Mouse (Mus musculus) left cerebral cortex, adult 2 months (tissue): ENCODE results near the gene Cmip. TPM values are rescaled to one million over a fixed set of nuclear protein-coding genes. Genes with fewer than 3 reads are reported as not detected.
"Not testable (repeated sequence)": the region's sequence is repeated elsewhere in the genome, so short reads cannot be mapped to it uniquely, and the experiment has no call there.

Source experiments
- DNase-seq, 2 experiments: peaks; one replicate each; pipeline ENCODE4 v3.0.0; 2021 to 2022; ENCODE audit warnings: low spot score in 2 of 2, mixed read lengths in 1 of 2; ENCODE audit errors: extremely low spot score in 1 of 2
- H3K27ac ChIP-seq: fragments of 200-600 bp; 2 replicates; pipeline ENCODE4 v1.8.1; 2022
- H3K4me3 ChIP-seq: fragments of 200-600 bp; 2 replicates; pipeline ENCODE4 v1.8.1; 2022
- CTCF ChIP-seq: fragments of 200-600 bp; IDR thresholded peaks from 2 replicates; pipeline ENCODE4 v1.8.1; 2022; ENCODE audit warnings: antibody characterized with exemption, mild to moderate bottlenecking, moderate library complexity
- intact Hi-C: fragments of 180-260 bp; cut with DNase I; formaldehyde crosslinking; loops from one replicate; pipeline ENCODE4 v1.15.1; 2025
- total RNA-seq, 2 experiments: library from RNA; stranded (reverse); gene quantifications; 2 replicates each; pipeline ENCODE4 v1.2.3; 2021

Gene Cmip
- total RNA-seq, 2 experiments from 2014 or later = 339 to 342 TPM

- intact Hi-C loops = loop anchor here (2.0 kb wide), 1 partner anchor 36 kb away; no protein-coding TSS in a partner anchor
- no peak overlapping the region for H3K4me3 ChIP-seq
- peak; percentile 35 to 50 for DNase-seq
- TF ChIP-seq CTCF = no peak
- H3K27ac ChIP-seq = peak overlapping the region; percentile 84
Measured at GRCm38 (mm10) chr8:117422343-117422742, 165.5 kb downstream of the Cmip start.

GRCm38 (mm10) chr8:117423029-117423428 is 166.2 kb downstream of the Cmip start:
- DNase-seq = peak; percentile 72 to 76
- no peak for TF ChIP-seq CTCF
- Histone ChIP-seq H3K4me3 (no peak overlapping the region; the same call in 1 of the 2 replicates), H3K27ac (peak overlapping the region; percentile 91)
- intact Hi-C loops = loop anchor here (2.0 kb wide), 1 partner anchor 36 kb away; no protein-coding TSS in a partner anchor

- intact Hi-C loops, H3K27ac ChIP-seq, DNase-seq, H3K4me3 ChIP-seq: not testable (repeated sequence)
Measured at GRCm38 (mm10) chr8:117427816-117428215, 171.0 kb downstream of the Cmip start.

- TF ChIP-seq CTCF = no peak
- DNase-seq = peak; percentile 60 to 76
Measured at GRCm38 (mm10) chr8:117428524-117429162, 171.8 kb downstream of the Cmip start.

GRCm38 (mm10) chr8:117430624-117431023 is 173.8 kb downstream of the Cmip start:
- no peak for TF ChIP-seq CTCF
- no peak overlapping the region; the same call in 1 of the 2 replicates for H3K27ac ChIP-seq
- intact Hi-C loops = no loop called here

More at GRCm38 (mm10) chr8:117428524-117429162, 171.8 kb downstream of the Cmip start:
- peak overlapping the region; percentile 28 for H3K27ac ChIP-seq
- intact Hi-C loops = no loop called here
- H3K4me3 ChIP-seq = no peak overlapping the region

GRCm38 (mm10) chr8:117431554-117431953 is 174.7 kb downstream of the Cmip start:
- Histone ChIP-seq H3K4me3 (no peak overlapping the region), H3K27ac (no peak overlapping the region)
- DNase-seq = no peak
- intact Hi-C loops = no loop called here
- TF ChIP-seq CTCF = no peak

More at GRCm38 (mm10) chr8:117430624-117431023, 173.8 kb downstream of the Cmip start:
- DNase-seq = no peak
- no peak overlapping the region for H3K4me3 ChIP-seq

GRCm38 (mm10) chr8:117432111-117432510 is 175.2 kb downstream of the Cmip start:
- TF ChIP-seq CTCF = no peak
- DNase-seq = no peak
- intact Hi-C loops = no loop called here
- Histone ChIP-seq H3K27ac (no peak overlapping the region), H3K4me3 (no peak overlapping the region)

- Histone ChIP-seq H3K4me3 (no peak overlapping the region), H3K27ac (no peak overlapping the region)
- intact Hi-C loops = no loop called here
- TF ChIP-seq CTCF = no peak
- no peak for DNase-seq
Measured at GRCm38 (mm10) chr8:117433968-117434367, 177.1 kb downstream of the Cmip start.

GRCm38 (mm10) chr8:117436786-117437185 is 179.9 kb downstream of the Cmip start:
- no peak for DNase-seq
- no peak for TF ChIP-seq CTCF
- intact Hi-C loops = no loop called here
- Histone ChIP-seq H3K4me3 (no peak overlapping the region), H3K27ac (no peak overlapping the region)

GRCm38 (mm10) chr8:117437616-117438015 is 180.8 kb downstream of the Cmip start:
- DNase-seq = no peak
- H3K4me3 ChIP-seq = no peak overlapping the region
- H3K27ac ChIP-seq = no peak overlapping the region
- TF ChIP-seq CTCF = no peak
- intact Hi-C loops = no loop called here

GRCm38 (mm10) chr8:117440317-117440716 is 183.5 kb downstream of the Cmip start:
- DNase-seq = no peak
- Histone ChIP-seq H3K27ac (no peak overlapping the region), H3K4me3 (no peak overlapping the region)
- intact Hi-C loops = no loop called here
- no peak for TF ChIP-seq CTCF

GRCm38 (mm10) chr8:117440759-117441158 is 183.9 kb downstream of the Cmip start:
- intact Hi-C loops = no loop called here
- no peak overlapping the region for H3K4me3 ChIP-seq
- no peak overlapping the region for H3K27ac ChIP-seq
- TF ChIP-seq CTCF = no peak
- no peak for DNase-seq

GRCm38 (mm10) chr8:117445507-117445906 is 188.6 kb downstream of the Cmip start:
- intact Hi-C loops = no loop called here
- no peak overlapping the region for H3K27ac ChIP-seq
- TF ChIP-seq CTCF = no peak
- no peak overlapping the region for H3K4me3 ChIP-seq
- DNase-seq = no peak
